Mouse (Mus musculus) B cell, adult 2 months (primary cell): ENCODE data around the gene Zfp59.
"Not testable (repeated sequence)": the region's sequence is repeated elsewhere in the genome, so short reads cannot be mapped to it uniquely, and the experiment has no call there.

Source experiments
- DNase-seq, 2 experiments: peaks; one replicate each; pipeline ENCODE4 v3.0.0; 2022

Zfp59 gene

DNA sequence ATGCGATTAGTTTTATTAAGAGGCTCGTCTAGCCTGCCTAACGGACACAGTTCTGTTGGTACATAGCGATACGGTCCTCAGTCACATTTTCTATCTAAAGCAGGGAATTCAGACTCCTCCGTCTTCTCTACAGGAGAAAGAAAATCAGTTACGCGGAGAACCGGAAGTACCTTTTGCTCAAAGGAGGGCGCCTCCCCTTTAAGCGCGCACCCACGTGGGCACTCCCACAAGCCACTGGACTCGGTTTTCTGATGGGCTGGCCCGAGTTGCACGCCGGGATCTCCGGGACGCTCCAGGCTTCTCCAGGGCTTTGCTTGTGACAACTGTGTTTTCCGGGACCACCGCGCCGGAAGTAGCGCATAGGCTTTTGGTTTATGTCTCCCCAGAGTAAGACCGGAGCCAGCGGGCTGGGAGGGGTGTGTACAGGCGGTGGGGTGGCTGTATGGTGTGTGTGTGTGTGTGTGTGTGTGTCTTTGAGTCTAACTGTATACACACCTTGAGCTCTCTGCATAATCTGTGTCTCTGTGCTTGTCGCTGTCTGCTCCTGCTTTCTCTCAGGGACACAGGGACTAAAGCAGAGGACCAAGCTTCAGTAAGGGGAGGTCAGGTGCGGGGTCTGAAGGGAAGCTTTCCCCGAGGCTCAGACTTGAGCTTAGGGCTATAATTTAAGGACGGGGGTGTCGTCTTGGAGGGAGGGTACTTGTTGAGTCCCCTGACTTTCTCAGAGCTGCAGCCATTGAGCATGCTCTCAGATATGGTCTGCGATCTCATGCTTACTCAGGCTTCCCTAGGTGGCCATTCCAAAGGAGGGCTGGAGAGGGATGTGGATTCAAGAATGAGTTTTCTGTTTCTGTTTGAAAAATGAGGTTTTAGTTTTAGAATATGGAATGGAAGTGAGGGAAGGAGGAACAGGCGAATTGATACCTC is at the start of gene Zfp59:
Gene Zfp59, plus strand, starts transcription at position 285 of the 927 bp plus-strand sequence.
- DNase-seq: peak; percentile 80

DNA sequence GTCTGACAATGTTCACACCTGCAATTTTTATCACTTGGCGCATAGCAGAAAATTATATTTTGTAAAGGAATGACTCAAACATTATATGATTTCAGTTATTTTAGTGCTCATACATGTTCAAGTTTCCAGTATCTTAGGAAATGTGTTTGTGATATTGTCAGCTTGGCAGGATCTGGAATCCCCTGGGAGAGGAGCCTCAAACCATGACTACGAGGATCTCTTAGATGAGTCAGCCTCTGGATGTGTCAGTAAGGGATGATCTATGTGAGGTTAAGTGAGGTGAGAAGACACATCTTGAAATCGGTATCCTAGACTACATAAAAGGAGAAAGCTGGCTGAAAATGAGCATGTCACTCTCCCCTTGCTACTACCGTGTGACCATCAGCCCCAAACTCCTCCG is 49.1 kb upstream of the Zfp59 start:
- no peak for DNase-seq

DNA sequence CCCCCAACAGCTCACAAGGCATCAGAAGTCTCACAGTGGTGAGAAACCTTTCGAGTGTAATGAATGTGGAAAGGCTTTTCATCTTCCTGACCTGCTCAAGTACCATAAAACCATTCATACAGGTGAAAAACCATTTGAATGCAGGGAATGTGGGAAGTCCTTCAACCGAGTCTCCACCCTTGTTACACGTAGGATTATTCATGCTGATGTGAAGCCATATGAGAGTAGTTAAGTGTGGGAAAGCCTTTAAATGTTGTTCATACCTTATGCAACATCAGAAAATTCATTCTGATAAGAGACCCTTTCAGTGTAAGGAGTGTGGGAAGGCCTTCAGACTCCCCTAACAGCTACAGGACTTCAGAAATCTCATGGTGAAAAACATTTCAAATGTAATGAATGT is 44.5 kb upstream of the Zfp59 start:
- DNase-seq: not testable (repeated sequence)

DNA sequence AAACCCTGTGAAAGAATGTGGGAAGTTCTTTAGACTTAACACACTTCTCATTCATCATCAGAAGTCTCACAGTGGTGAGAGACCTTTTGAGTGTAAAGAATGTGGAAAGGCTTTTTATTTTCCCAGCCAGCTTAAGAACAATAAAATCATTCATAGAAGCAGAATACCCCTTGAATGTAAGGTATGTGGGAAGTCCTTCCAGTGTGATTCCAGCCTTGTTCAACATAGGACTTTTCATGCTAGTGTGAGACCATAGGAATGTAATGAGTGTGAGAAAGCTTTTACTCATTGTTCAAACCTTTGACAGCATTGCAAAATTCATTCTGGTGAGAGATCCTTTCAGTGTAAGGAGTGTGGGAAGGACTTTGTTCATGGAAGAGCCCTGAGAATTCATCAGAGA is 43.8 kb upstream of the Zfp59 start:
- DNase-seq: no peak

DNA sequence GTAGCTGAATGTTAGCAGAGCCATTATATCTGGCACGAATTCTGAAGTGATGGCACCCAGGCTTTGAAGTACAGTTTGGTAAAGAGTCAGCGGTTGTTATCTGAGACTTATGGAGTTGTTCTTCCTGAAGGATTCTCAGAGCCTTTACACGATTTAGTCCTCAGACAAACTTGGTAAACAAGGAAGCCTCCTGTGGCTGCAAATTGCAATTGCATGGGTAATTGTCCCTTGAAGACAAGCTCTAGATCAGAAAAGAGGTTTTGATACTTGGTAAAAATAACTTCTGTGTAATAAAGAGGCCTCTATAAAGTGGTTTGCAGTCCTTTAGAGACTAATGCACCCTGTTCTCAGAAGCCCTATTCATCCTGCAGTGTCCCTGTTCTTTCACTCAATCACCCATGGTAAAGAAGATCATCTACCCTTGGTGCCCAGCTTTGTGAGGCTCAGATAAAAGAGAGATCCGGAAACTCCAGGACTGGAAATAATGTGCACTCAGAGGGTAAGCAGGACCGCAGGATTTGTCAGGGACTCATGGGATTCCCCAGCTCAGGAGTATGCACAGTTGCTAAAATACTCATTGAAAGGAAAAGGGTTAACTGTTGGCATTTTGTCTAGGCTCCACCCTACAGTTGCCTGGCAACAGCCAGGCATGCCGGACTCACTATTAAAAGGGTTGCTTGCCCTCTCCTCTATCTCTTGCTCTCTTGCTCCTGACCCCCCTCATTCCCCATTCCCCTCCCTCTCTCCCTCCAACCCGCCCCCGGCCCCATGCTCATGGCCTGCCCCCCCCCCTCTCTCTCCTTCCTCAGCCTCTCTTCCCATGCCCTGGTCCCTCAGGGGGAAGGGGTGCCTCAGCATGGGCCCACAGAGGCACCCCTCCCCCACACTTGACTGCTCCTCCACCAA is 40.2 kb upstream of the Zfp59 start:
- no peak for DNase-seq

DNA sequence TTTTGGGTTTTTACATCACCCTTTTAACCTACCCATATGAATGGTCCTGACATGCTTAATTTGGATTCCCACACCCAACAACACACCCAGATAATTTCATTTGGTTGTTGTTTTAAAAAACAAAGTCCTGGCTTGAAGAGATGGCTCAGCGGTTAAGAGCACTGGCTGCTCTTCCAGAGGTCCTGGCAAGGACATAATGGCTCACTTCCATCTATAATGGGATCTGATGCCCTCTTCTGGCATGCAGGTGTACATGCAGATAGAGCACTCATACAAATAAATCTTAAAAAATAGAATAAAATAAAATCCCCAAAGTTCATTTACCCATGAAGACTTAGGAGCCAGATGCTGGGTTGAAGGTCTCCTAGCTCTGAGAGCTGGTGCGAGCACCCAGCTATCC is 37.3 kb upstream of the Zfp59 start:
- peak in 1 of 2 experiments; percentile 3 for DNase-seq

DNA sequence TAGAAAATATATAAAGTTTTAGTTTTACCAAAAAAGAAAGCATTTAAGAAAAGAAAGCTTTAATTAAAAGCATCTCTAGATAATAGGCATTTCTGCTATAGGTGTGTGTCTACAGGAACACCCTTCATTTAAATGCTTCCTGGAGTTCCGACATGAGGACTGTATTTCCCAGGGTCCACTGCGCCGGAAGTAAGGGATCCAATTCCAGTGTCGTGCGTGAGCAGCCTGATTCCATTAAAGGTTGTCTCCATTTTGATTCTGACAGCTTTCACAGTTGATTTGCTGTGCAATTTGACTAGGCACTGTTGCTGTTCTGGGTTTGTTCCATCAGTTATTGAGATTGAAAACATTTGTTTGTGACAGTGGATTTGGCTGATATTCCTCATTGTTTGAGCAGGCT is 35.4 kb upstream of the Zfp59 start:
- DNase-seq: no peak

DNA sequence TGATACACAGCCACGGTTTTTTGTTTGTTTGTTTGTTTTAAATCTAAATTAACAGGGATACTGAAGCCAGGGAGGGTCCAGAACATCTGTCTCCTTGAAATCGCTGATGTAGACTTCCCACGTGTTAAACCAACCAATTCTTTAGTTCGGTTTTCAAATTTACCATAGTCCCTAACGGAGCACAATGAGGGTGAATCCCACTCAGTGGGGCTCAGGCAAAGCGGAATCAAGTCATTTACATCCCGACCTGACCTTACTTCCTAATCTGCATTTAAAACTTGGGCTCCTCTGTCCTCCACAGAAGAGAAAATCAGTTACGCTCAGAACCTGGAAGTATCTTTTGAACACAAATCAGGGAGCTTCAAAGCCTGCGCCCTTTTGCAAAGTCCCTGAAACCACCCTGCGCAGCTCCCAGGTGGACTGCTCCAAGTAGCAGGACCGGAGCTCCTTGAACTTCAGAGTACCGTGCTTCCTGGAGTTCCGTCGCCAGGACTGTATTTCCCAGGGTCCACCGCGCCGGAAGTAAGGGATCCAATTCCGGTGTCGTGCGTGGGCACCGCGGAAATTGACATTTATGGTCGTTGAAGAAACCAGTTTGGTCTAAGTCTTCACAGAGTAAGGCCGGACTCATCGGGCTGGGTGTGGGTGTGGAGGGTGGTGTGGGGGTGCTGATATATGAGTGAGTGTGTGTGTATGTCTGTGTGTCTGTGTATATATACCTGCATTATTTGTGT is 33.9 kb upstream of the Zfp59 start:
- DNase-seq: peak; percentile 58 to 63

DNA sequence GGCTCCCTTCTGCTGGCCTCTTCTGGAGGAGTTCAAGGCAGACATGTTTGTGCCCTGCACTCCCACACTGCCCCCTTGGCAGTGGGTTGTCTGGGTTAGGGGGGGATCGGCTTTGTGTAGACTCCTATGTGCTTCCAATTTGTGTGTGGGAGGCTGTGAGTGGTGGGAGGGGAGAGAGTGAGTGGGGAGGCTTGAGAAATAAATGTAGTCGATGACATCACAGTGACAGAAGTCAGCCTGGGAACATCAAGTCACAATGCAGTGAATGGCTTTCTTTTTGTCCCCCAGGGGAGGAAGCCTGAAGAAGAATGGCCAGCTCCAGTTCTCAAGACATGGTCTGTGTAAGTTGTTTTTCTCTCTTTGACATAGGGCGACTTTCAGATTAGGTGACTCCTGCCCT is 31.5 kb upstream of the Zfp59 start, which contains the start of gene Zfp626:
Gene Zfp626, plus strand, starts transcription at position 301 of the 400 bp plus-strand sequence.
- not testable (repeated sequence) for DNase-seq

DNA sequence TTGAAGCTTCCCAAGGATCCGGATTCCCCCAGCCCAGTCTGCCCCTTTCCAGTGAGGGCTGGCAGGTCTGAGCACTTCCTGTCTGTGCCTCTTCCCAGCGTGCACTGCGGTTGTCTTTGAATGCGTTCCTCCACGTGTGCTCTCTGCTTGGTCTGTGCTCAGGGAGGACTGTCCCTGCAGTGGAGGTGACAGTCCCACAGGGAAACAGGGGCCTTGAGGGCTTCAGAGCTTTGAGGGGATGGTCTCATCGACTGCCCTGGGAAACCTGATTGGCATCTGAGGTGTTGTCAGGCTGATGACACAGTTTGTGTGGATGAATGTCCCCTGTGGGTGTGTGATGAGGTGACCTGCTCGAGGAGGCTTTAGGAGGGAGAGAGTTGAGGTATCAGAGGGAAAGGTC is 31.1 kb upstream of the Zfp59 start:
- not testable (repeated sequence) for DNase-seq

DNA sequence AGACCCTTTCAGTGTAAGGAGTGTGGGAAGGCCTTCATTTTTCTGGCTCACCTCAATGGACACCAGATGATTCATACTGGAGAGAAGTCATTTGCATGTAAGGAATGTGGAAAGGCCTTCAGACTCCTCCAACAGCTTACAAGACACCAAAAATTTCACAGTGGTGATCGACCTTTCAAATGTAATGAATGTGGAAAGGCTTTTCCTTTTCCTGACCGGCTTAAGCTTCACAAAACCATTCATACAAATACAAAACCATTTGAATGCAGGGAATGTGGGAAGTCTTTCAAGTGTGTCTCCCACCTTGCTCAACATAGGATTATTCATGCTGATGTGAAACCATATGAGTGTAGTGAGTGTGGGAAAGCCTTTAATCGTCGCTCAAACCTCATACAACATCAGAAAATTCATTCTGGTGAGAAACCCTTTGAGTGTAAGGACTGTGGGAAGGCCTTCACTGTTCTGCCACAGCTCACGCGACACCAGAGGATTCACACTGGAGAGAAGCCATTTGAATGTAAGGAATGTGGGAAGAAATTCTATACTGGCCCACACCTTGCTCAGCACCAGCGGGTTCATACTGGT is 19.8 kb upstream of the Zfp59 start:
- no peak for DNase-seq

DNA sequence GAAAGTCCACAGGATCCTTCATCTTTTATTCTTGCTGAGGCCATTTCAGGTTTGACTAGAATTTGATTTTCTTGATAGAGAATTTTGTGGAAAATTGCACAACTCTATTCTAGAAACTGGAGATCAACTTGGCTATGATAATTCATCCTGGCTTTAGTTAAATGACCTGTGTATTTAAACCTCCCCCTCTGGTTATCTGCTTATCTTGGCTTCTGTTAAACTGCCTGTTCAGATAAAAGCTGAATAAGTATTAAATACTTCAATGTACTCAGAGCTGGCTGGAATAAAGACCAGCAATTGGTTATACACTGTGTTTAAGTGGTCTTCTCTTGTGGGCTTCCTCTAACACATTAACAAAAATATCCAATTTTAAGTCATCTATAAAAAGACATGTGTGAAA is 15.8 kb upstream of the Zfp59 start:
- no peak for DNase-seq

DNA sequence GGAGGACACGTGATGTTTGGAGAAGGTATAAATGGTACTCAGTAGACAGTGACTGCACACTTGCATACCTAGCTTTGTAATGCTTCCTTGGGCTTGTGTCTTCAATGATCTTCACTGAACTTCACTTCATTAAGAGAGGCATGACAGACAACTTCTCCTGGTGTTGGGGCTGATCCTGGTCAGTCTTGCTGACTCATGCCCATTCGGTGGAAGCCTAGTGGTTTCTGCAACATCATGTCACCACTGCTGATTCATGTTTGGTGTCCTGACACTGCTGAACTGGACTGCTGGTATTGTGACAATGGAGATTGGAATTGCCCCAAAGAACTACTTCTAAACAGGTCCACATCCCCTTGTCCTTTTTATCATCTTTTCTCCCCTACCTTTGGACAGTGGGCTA is 4.3 kb upstream of the Zfp59 start:
- DNase-seq: no peak

DNA sequence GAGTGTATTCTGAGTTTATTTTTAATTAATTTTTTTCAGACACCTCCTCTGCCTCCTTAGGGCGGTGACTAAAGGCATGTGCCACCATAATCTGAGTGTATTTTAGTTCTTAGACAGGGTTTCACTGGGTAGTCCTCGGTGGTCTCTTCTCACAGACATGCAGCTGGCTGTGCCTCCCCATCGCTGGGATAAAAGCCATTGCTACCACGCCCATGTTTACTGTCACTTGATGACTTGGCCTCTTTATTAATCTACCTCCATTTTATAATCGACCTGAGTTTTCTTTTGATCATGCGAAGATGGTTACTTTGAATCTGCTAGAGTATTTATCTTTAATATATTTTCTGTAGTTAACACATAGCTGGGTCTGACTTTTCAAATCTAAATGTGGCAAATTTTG is 511 bp upstream of the Zfp59 start:
- peak; percentile 15 to 16 for DNase-seq

DNA sequence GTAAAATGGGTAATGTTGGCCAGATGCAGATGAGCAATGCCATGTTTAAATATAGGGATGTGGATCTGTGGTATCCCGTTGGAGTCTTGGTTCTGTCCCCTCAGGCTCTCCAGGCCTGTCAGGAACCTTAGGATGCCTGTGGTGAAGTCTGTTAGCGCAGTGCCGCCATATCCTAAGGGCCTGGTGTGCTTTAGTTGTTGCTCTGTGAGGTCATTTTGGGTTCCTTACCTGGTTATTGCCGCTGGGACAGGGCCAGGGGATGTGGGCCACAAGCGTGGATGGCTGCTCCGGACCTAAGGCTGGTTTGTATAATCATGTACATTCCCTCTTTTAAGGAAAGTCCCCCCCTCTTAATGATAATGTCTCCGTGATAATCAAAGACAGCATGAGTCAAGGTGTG is 1.2 kb downstream of the Zfp59 start:
- DNase-seq: no peak

DNA sequence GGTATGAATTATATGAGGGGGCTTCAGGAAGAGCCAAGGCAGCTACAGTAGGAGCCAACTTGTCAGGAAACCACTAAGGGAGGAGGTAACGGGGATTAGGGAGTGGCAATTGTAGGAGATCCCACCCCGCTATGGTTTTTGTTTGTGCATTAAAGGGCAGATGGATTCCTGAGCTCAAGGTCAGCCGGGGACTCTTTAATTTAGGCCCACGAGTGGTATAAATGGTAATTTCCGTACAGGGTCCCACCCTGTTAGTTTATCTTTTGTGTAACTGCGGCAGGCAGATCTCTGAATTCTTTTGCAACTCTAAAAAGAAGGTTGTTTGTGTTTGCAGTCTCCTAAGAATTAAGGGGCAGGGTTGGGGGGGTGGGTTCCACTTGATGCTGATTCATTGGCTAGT is 1.7 kb downstream of the Zfp59 start:
- DNase-seq: no peak

DNA sequence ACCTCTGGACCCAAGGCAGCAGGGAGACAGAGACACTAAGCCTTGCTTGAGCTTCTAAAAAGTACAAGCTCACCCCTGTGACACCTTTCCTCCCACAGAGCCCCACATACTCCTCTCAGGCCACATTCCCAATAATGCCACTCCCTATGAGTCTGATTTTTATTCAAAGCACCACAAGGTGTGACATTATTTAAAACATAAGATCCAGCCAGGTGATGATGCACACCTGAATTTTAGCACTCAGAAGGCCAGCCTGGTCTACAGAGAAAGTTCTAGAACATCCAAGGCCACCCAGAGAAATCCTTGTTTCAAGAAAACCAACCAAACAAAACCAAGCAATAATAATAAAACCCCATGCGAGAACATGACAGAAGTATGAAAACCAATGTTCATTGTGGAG is 18.8 kb downstream of the Zfp59 start, which contains the start of gene Zfp607a:
Gene Zfp607a, plus strand, starts transcription at position 301 of the 400 bp plus-strand sequence.
- DNase-seq: no peak

DNA sequence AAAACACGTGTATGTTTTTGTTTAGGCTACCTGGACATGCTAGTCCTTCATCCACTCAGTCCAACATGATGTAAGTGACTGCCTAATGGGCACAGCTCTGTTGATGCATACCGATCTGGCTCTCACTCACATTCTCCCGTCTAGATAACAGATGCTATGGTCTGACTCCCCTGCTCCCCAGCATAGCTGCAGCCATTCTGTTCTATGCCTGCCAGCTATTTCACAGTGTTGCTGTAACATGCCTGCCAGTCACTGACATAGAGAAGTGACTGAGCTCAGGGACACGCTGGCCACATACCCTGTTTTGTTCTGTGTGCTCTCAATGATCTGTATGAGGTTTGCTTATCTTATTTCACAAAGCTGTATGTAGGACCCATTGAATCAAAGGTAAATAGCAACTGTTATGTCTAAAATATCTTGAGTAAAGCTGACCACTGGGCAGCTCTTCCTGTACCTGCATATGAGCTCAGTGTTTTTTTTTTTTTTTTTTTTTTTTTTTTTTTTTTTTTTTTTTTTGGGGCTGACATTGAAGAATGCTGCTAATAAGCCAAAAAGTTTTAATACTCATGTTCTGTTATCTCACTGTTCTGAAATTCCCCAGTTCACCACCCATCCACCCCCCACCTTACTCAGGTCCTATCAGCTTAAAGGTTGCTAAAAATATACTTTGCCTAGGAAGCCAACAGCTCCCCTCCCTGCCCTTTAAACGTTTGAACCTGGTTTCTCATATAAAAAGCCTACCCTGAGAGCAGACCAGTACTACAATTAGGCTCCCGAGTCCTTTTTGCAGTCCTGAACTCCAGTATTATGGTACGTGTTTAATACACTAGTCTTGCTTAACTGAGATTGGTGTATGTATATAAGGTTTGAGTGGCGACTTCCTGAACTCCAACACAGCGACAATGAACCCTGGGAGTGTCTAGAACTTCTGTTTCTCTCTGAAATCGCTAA is 21.2 kb downstream of the Zfp59 start:
- DNase-seq: peak in 1 of 2 experiments; percentile 23

DNA sequence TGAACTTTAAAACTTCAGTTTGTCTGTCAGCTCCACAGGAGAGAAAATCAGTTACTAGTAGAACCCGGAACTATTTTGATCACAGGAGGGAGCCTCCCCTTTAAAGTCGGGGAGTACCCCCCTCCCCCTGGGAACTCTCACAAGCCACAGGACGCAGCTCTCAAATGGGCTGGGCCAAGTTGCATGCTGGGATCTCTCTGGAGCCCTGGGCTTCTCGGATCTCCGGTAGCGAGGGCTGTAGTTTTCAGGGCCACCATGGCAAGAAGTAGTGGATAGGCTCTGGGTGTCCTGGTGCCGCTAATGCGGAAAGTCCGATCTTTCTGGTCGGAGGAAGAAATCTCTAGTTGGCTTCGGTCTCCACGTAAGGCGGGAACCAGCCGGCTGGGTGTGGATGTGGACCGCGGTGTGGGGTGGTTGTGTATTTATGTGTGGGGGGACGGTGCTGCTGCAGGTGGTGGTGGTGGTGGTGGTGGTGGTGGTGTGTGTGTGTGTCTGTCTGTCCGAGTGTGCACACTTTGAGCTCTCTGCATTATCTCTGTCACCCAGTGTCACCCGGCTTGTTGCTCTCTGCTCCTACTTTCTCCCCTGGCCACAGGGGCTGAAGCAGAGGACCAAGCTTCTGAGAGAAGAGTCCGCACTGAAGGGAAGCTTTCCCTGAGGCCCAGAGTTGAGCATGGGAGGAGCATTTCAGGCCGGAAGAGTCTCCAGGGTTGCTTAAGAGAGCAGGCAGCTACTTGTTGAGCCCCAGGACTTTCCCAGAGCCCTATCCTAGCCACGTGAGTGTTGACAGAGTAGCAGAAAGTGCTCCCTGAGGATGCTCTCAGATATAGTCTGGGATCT is 22.2 kb downstream of the Zfp59 start:
- DNase-seq: peak; percentile 77 to 81

DNA sequence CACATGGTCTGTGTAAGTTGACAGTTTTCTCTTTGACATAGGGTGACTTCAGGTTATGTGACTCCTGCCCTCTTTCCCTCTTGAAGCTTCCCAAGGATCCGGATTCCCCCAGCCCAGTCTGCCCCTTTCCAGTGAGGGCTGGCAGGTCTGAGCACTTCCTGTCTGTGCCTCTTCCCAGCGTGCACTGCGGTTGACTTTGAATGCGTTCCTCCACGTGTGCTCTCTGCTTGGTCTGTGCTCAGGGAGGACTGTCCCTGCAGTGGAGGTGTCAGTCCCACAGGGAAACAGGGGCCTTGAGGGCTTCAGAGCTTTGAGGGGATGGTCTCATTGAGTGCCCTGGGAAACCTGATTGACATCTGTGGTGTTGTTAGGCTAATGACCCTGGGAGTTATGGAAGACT is 24.2 kb downstream of the Zfp59 start:
- not testable (repeated sequence) for DNase-seq
